Mouse (Mus musculus) cerebellum, adult 11-12 months (tissue): ENCODE measurements around the gene Podxl2.

Source experiments
- DNase-seq: peaks from one replicate; pipeline ENCODE4 v3.0.0; 2022

The Podxl2 gene

GRCm38 (mm10) chr6:88874868-88875508, at the start of gene Podxl2:
Gene Podxl2, minus strand, starts transcription at chr6:88875044.
- peak; percentile 89 for DNase-seq

GRCm38 (mm10) chr6:88918802-88919201, 44.0 kb upstream of the Podxl2 start:
- DNase-seq = no peak

- no peak for DNase-seq
Observed at GRCm38 (mm10) chr6:88916153-88916552, 41.3 kb upstream of the Podxl2 start.

- DNase-seq = no peak
Observed at GRCm38 (mm10) chr6:88915510-88915909, 40.7 kb upstream of the Podxl2 start.

GRCm38 (mm10) chr6:88914799-88915198, 40.0 kb upstream of the Podxl2 start:
- DNase-seq = no peak

- no peak for DNase-seq
Observed at GRCm38 (mm10) chr6:88913440-88913839, 38.6 kb upstream of the Podxl2 start.

GRCm38 (mm10) chr6:88913022-88913421, 38.2 kb upstream of the Podxl2 start:
- no peak for DNase-seq

- no peak for DNase-seq
Observed at GRCm38 (mm10) chr6:88909151-88909550, 34.3 kb upstream of the Podxl2 start.

- DNase-seq = peak; percentile 77
Observed at GRCm38 (mm10) chr6:88906369-88907108, 31.7 kb upstream of the Podxl2 start.

GRCm38 (mm10) chr6:88905042-88905441, 30.2 kb upstream of the Podxl2 start:
- peak; percentile 28 for DNase-seq

- peak; percentile 37 for DNase-seq
Observed at GRCm38 (mm10) chr6:88904456-88904974, 29.7 kb upstream of the Podxl2 start.

GRCm38 (mm10) chr6:88903708-88904107, 28.9 kb upstream of the Podxl2 start:
- DNase-seq = no peak

- DNase-seq = peak; percentile 94
Observed at GRCm38 (mm10) chr6:88901947-88902820, 27.3 kb upstream of the Podxl2 start, which contains the start of gene Tpra1. Gene Tpra1, plus strand, starts transcription at chr6:88902251.

GRCm38 (mm10) chr6:88901471-88901870, 26.6 kb upstream of the Podxl2 start:
- no peak for DNase-seq

- no peak for DNase-seq
Observed at GRCm38 (mm10) chr6:88899628-88900027, 24.8 kb upstream of the Podxl2 start.

- no peak for DNase-seq
Observed at GRCm38 (mm10) chr6:88899086-88899485, 24.2 kb upstream of the Podxl2 start.

GRCm38 (mm10) chr6:88898534-88899048, 23.7 kb upstream of the Podxl2 start, which contains the start of gene Mcm2:
Gene Mcm2, minus strand, starts transcription at chr6:88898780.
- DNase-seq = peak; percentile 91

GRCm38 (mm10) chr6:88897246-88897645, 22.4 kb upstream of the Podxl2 start:
- DNase-seq = no peak

GRCm38 (mm10) chr6:88895943-88896342, 21.1 kb upstream of the Podxl2 start:
- DNase-seq = no peak

- no peak for DNase-seq
Observed at GRCm38 (mm10) chr6:88893559-88893958, 18.7 kb upstream of the Podxl2 start.

- no peak for DNase-seq
Observed at GRCm38 (mm10) chr6:88890832-88891231, 16.0 kb upstream of the Podxl2 start.

- no peak for DNase-seq
Observed at GRCm38 (mm10) chr6:88889410-88890042, 14.7 kb upstream of the Podxl2 start.
